Mouse (Mus musculus): ENCODE measurements around the gene Galnt5.

Galnt5 gene

GRCm38 (mm10) chr2:57997752-57998430, at the start of gene Galnt5:
Gene Galnt5, plus strand, starts transcription at chr2:57997884.
- DNase-seq (ENCODE audit: low read depth): no peak

- no peak for DNase-seq (ENCODE audit: low read depth)
These were observed 46.1 kb upstream of the Galnt5 start for GRCm38 (mm10) chr2:57951620-57952019.

- no peak for DNase-seq (ENCODE audit: low read depth)
These were observed 36.9 kb upstream of the Galnt5 start for GRCm38 (mm10) chr2:57960786-57961185.

GRCm38 (mm10) chr2:57982248-57982647, 15.4 kb upstream of the Galnt5 start:
- DNase-seq (ENCODE audit: low read depth): peak; percentile 48

GRCm38 (mm10) chr2:57991084-57991483, 6.6 kb upstream of the Galnt5 start:
- no peak for DNase-seq (ENCODE audit: low read depth)

GRCm38 (mm10) chr2:58001497-58001896, 3.8 kb downstream of the Galnt5 start:
- DNase-seq (ENCODE audit: low read depth): no peak

- no peak for DNase-seq (ENCODE audit: low read depth)
These were observed 9.4 kb downstream of the Galnt5 start for GRCm38 (mm10) chr2:58007081-58007480.

GRCm38 (mm10) chr2:58023556-58023955, 25.9 kb downstream of the Galnt5 start:
- no peak for DNase-seq (ENCODE audit: low read depth)

GRCm38 (mm10) chr2:58026740-58027139, 29.1 kb downstream of the Galnt5 start:
- peak; percentile 18 for DNase-seq (ENCODE audit: low read depth)

- DNase-seq (ENCODE audit: low read depth): peak; percentile 84
These were observed 31.7 kb downstream of the Galnt5 start for GRCm38 (mm10) chr2:58029404-58029803.

GRCm38 (mm10) chr2:58031431-58031830, 33.7 kb downstream of the Galnt5 start:
- DNase-seq (ENCODE audit: low read depth): no peak

- DNase-seq (ENCODE audit: low read depth): peak; percentile 83
These were observed 38.0 kb downstream of the Galnt5 start for GRCm38 (mm10) chr2:58035635-58036034.

- peak; percentile 44 for DNase-seq (ENCODE audit: low read depth)
These were observed 39.2 kb downstream of the Galnt5 start for GRCm38 (mm10) chr2:58036926-58037325.

- no peak for DNase-seq (ENCODE audit: low read depth)
These were observed 44.2 kb downstream of the Galnt5 start for GRCm38 (mm10) chr2:58041867-58042266.

- DNase-seq (ENCODE audit: low read depth): no peak
These were observed 55.3 kb downstream of the Galnt5 start, which contains the start of gene Ermn for GRCm38 (mm10) chr2:58052821-58053581. Gene Ermn, minus strand, starts transcription at chr2:58052864.

GRCm38 (mm10) chr2:58055383-58055782, 57.7 kb downstream of the Galnt5 start:
- DNase-seq (ENCODE audit: low read depth): peak; percentile 74

GRCm38 (mm10) chr2:58079849-58080248, 82.2 kb downstream of the Galnt5 start:
- no peak for DNase-seq (ENCODE audit: low read depth)

- peak; percentile 35 for DNase-seq (ENCODE audit: low read depth)
These were observed 88.7 kb downstream of the Galnt5 start for GRCm38 (mm10) chr2:58086420-58086819.

- DNase-seq (ENCODE audit: low read depth): no peak
These were observed 97.1 kb downstream of the Galnt5 start for GRCm38 (mm10) chr2:58094818-58095217.

Data from 416B (cell line).